Mouse (Mus musculus) hindbrain, embryonic 14.5 days (tissue): Measurements from ENCODE around the gene Ube2h. TPM values are rescaled to one million over a fixed set of nuclear protein-coding genes. Genes with fewer than 3 reads are reported as not detected.

Source experiments
- ATAC-seq: fragments of 200-750 bp; cut with Nextera tagmentation; 2 replicates; pipeline ENCODE4 v1.8.0; 2017; ENCODE audit warnings: moderate number of reproducible peaks, mild to moderate bottlenecking, moderate TSS enrichment, moderate library complexity; ENCODE audit not compliant: low FRiP score
- DNase-seq: peaks from one replicate; pipeline ENCODE4 v3.0.0-alpha.2; 2015; ENCODE audit warnings: low spot score
- H3K27ac ChIP-seq: fragments of 300-500 bp; sonication (generic); 2 replicates; pipeline ENCODE4 v1.5.1; 2014; ENCODE audit warnings: mild to moderate bottlenecking, moderate library complexity
- H3K27me3 ChIP-seq: fragments of 300-500 bp; sonication (generic); 2 replicates; pipeline ENCODE4 v1.6.1; 2014; ENCODE audit warnings: mild to moderate bottlenecking, low read length, mixed read lengths; ENCODE audit not compliant: control insufficient read depth, insufficient read depth
- H3K36me3 ChIP-seq: fragments of 300-500 bp; sonication (generic); replicated peaks from 2 replicates; pipeline ENCODE4 v1.6.1; 2014; ENCODE audit not compliant: control insufficient read depth, insufficient read depth
- H3K4me1 ChIP-seq: fragments of 300-500 bp; sonication (generic); replicated peaks from 2 replicates; pipeline ENCODE4 v1.6.1; 2014; ENCODE audit warnings: antibody characterized with exemption, low read length, mixed read lengths; ENCODE audit not compliant: control insufficient read depth, insufficient read depth
- H3K4me2 ChIP-seq: fragments of 300-500 bp; sonication (generic); replicated peaks from 2 replicates; pipeline ENCODE4 v1.6.1; 2014; ENCODE audit warnings: mild to moderate bottlenecking, moderate library complexity
- H3K4me3 ChIP-seq: fragments of 300-500 bp; sonication (generic); replicated peaks from 2 replicates; pipeline ENCODE4 v1.5.1; 2014; ENCODE audit warnings: mild to moderate bottlenecking, low read length
- H3K9ac ChIP-seq: fragments of 300-500 bp; sonication (generic); 2 replicates; pipeline ENCODE4 v1.6.1; 2014
- H3K9me3 ChIP-seq: fragments of 300-500 bp; sonication (generic); 2 replicates; pipeline ENCODE4 v1.6.1; 2016; ENCODE audit warnings: low read length; ENCODE audit not compliant: control insufficient read depth
- WGBS: fragments of 180-500 bp; shearing (Covaris S2); extraction: QIAGEN DNeasy Blood & Tissue Kit; methylation state at CpG from one replicate; pipeline ENCODE4 v1.1.7; 2014; 5-methylcytosine and 5-hydroxymethylcytosine counted together
- polyA plus RNA-seq: library from polyadenylated mRNA; unstranded; fragments of >200 nt; fragmentation: Nextera tagmentation; extraction: Ambion mirVana; gene quantifications from 2 replicates; pipeline ENCODE4 v1.2.1, GENCODE M21; 2014

Gene Ube2h
- polyA plus RNA-seq, 1 experiment from 2014 or later: 69.4 TPM

GRCm38 (mm10) chr6:30284177-30284576 is 20.2 kb downstream of the Ube2h start:
- H3K27me3 ChIP-seq: no peaks in the 10 kb centered on the region
- H3K36me3 ChIP-seq: peaks cover 67% of the 10 kb centered on the region
- ATAC-seq (no peak), DNase-seq (no peak)
- H3K4me1 ChIP-seq: no peaks in the 10 kb centered on the region
- H3K4me2 ChIP-seq: no peak overlapping the region
- no peak overlapping the region for H3K9ac ChIP-seq
- H3K4me3 ChIP-seq: no peak overlapping the region
- H3K27ac ChIP-seq: no peak overlapping the region
- no peaks in the 10 kb centered on the region for H3K9me3 ChIP-seq

- Histone ChIP-seq H3K27me3 (no peaks in the 10 kb centered on the region), H3K9ac (no peak overlapping the region), H3K4me2 (no peak overlapping the region), H3K36me3 (peaks cover 74% of the 10 kb centered on the region), H3K27ac (no peak overlapping the region), H3K4me3 (no peak overlapping the region), H3K9me3 (no peaks in the 10 kb centered on the region), H3K4me1 (no peaks in the 10 kb centered on the region)
- WGBS: 91% methylated on average over 2 of the region's 2 CpGs
- ATAC-seq (no peak), DNase-seq (no peak)
Measured at GRCm38 (mm10) chr6:30282361-30282760, 22.0 kb downstream of the Ube2h start.

GRCm38 (mm10) chr6:30278374-30278773 is 26.0 kb downstream of the Ube2h start:
- Histone ChIP-seq H3K9me3 (no peaks in the 10 kb centered on the region), H3K4me2 (no peak overlapping the region), H3K36me3 (peaks cover 52% of the 10 kb centered on the region), H3K27ac (no peak overlapping the region), H3K27me3 (no peaks in the 10 kb centered on the region), H3K9ac (no peak overlapping the region), H3K4me1 (0 out of 2 replicates have a peak, but pooled peaks cover under 1% of the 10 kb centered on the region), H3K4me3 (no peak overlapping the region)
- ATAC-seq: no peak
- no peak for DNase-seq
- WGBS: 77% methylated on average over 1 of the region's 1 CpGs

- ATAC-seq (no peak), DNase-seq (no peak)
- Histone ChIP-seq H3K4me3 (no peak overlapping the region), H3K36me3 (peaks cover 52% of the 10 kb centered on the region), H3K9me3 (no peaks in the 10 kb centered on the region), H3K27ac (no peak overlapping the region), H3K4me1 (0 out of 2 replicates have a peak, but pooled peaks cover 4% of the 10 kb centered on the region), H3K4me2 (no peak overlapping the region), H3K27me3 (no peaks in the 10 kb centered on the region), H3K9ac (no peak overlapping the region)
- WGBS: 93% methylated on average over 7 of the region's 7 CpGs
Measured at GRCm38 (mm10) chr6:30276882-30277281, 27.5 kb downstream of the Ube2h start.

DNA sequence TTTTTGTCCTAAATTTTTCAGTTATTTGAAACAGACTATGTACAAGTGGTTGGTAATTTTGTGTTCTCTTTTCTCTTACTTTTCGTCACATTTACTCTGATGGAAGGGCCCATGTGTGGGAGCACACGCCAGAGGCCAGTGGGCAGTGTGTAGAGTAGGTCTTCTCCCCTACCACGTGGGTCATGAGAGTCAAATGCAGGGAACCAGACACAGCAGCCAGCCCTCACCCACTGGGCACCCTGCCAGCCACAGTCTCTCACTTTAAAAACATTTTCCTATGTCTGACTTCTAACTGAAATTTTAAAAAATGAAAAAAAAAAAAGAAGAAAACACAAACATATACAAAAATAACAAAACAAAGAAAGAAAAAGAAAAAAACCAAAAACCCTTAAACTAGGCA is 28.0 kb downstream of the Ube2h start:
- H3K9me3 ChIP-seq: no peaks in the 10 kb centered on the region
- ATAC-seq (no peak), DNase-seq (no peak)
- peaks cover 47% of the 10 kb centered on the region for H3K36me3 ChIP-seq
- H3K27ac ChIP-seq: no peak overlapping the region
- 0 out of 2 replicates have a peak, but pooled peaks cover 4% of the 10 kb centered on the region for H3K4me1 ChIP-seq
- H3K9ac ChIP-seq: no peak overlapping the region
- 80% methylated on average over 3 of the region's 3 CpGs for WGBS
- no peaks in the 10 kb centered on the region for H3K27me3 ChIP-seq
- no peak overlapping the region for H3K4me2 ChIP-seq
- H3K4me3 ChIP-seq: no peak overlapping the region

- no peak overlapping the region for H3K9ac ChIP-seq
- no peaks in the 10 kb centered on the region for H3K9me3 ChIP-seq
- no peak overlapping the region for H3K27ac ChIP-seq
- H3K27me3 ChIP-seq: no peaks in the 10 kb centered on the region
- ATAC-seq (no peak), DNase-seq (no peak)
- H3K36me3 ChIP-seq: peaks cover 48% of the 10 kb centered on the region
- no peak overlapping the region for H3K4me3 ChIP-seq
- H3K4me1 ChIP-seq: 0 out of 2 replicates have a peak, but pooled peaks cover 4% of the 10 kb centered on the region
- WGBS: 92% methylated on average over 5 of the region's 5 CpGs
- no peak overlapping the region for H3K4me2 ChIP-seq
Measured at GRCm38 (mm10) chr6:30275159-30275847, 29.0 kb downstream of the Ube2h start.

DNA sequence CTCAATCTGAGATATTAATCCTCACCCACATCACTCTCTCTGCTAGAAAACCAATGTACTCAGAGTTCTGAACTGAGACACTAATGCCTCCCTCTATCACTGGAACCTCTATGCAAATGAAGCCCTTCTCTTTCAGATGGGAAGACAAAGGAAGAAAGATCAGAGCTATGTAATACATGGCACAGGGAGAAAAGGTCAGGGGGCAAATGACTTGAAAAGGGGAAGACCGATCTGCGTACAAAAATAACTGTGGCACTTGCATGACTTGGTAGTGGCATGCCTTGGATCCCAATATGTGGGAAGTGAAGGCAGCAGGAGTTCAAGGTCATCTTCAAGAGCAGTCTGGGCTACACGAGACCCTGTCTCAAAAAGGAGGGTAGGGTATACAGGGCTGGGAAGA is 31.4 kb downstream of the Ube2h start:
- Histone ChIP-seq H3K9ac (no peak overlapping the region), H3K9me3 (no peaks in the 10 kb centered on the region), H3K27me3 (no peaks in the 10 kb centered on the region), H3K27ac (no peak overlapping the region), H3K36me3 (peaks cover 43% of the 10 kb centered on the region), H3K4me2 (no peak overlapping the region), H3K4me3 (no peak overlapping the region), H3K4me1 (0 out of 2 replicates have a peak, but pooled peaks cover 4% of the 10 kb centered on the region)
- ATAC-seq (no peak), DNase-seq (no peak)
- WGBS: 19% methylated on average over 3 of the region's 3 CpGs

DNA sequence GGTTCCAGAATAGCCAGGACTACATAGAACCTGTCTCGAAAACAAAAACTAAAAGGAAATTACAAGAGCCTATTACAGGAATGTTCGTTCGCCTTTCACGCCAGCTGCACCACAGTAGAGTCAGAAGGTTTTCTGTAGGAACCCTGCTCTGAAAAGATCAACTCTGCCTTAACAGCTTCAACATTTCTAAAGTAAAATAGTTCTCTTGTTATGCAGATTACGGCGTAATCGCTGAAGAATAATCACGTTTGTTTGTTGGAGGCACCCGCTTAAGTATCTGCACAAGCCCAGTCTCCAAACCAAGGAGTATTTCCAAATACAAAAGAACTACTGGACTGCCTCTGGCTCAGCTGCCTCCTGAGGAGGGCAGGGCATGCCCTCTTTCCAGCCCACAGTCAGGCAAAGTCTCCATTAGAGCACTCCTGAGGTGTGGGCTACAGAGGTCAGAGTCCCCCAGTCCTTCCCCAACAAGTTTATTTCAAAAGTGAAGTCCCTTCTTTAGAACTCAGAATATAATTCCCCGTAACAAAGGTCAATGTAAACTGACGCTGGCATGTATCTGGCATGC is 31.9 kb downstream of the Ube2h start:
- Histone ChIP-seq H3K9me3 (no peaks in the 10 kb centered on the region), H3K9ac (no peak overlapping the region), H3K36me3 (peaks cover 43% of the 10 kb centered on the region), H3K27ac (no peak overlapping the region), H3K4me3 (no peak overlapping the region), H3K4me1 (0 out of 2 replicates have a peak, but pooled peaks cover 4% of the 10 kb centered on the region), H3K27me3 (no peaks in the 10 kb centered on the region), H3K4me2 (no peak overlapping the region)
- WGBS: 48% methylated on average over 11 of the region's 11 CpGs
- ATAC-seq: no peak
- DNase-seq: no peak

DNA sequence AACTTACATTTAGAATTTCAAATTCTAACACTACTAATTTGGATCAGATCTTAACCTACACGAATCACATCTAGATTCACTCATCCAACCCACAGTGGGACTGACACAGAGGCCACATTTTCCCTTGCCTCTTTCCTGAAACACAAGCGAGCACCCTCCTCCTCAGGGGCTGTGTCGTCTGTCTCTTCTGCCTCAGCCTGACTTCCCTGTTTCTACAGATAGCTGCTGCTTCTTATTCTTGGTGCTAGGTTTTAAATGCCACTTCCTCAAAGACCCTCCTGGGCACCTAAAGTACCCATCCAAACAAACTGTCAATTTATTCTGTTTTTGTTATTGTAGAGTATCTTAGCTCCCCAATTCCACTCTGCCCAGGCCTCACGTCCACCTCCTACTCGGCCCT is 34.5 kb downstream of the Ube2h start:
- Histone ChIP-seq H3K9me3 (no peaks in the 10 kb centered on the region), H3K27me3 (no peaks in the 10 kb centered on the region), H3K27ac (no peak overlapping the region), H3K4me1 (0 out of 2 replicates have a peak, but pooled peaks cover 4% of the 10 kb centered on the region), H3K9ac (no peak overlapping the region), H3K4me2 (no peak overlapping the region), H3K4me3 (no peak overlapping the region), H3K36me3 (peaks cover 61% of the 10 kb centered on the region)
- DNase-seq: no peak
- ATAC-seq: no peak
- 84% methylated on average over 5 of the region's 5 CpGs for WGBS
